In the genomic region with DNA sequence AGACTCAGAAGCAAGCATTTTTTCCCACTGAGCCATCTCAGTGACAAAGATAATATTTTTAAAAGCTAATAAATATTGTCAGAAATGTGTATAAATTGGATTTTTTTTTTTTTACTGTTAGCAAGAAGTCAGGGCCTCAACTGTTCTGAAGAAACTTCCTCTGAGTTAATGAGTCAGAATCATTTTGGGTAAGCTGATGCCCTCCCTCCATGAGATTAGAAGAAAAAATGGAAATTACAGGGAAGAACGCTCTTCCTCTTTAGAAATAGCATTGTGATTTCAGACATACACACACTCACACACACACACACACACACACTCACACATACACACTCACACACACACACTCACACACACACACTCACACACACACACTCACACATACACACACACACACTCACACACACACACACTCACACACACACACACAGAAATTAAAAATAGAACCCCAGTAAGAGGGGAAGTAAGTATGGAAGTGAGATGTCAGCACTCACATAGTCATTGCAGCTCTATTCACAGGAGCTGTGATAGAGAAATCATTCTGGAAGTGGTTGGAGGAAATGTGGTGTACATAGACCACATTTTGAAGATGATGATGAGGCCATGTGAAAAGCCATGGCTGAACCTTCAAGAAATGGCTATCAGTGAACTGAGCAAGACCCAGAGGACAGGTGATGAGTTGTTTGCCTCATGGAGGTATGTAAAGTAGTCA, we compare ENCODE assay signal across 26 mouse cellular contexts. TPM values are rescaled to one million over a fixed set of nuclear protein-coding genes. Genes with fewer than 3 reads are reported as not detected.
DNase-seq lines count a peak whose midpoint lies in the region; ATAC-seq lines count a peak whose summit lies in the region.
"Had no signal": no experiment of that assay in that cellular context is flagged by ENCODE, and none has a peak within 500 bp of the region (broad histone marks: within the 10 kb centered on the region; RNA-seq: fewer than 3 reads in every experiment).

No protein-coding gene starts in this region.

- H3K36me3 ChIP-seq in kidney, embryonic 14.5 days (ENCODE audit: control insufficient read depth, insufficient read depth, low read length), result no peaks in the 10 kb centered on the region
- H3K36me3 ChIP-seq: embryonic facial prominence, embryonic 10.5 days; embryonic facial prominence, embryonic 15.5 days; G1E; heart, embryonic 12.5 days; hindbrain, embryonic 10.5 days; hindbrain, embryonic 15.5 days; kidney, embryonic 15.5 days; limb, embryonic 10.5 days; limb, embryonic 15.5 days; neural tube, embryonic 13.5 days had no signal

- 100% methylated on average over 1 of the region's 1 CpGs for WGBS in kidney, embryonic 14.5 days

- no peaks in the 10 kb centered on the region for H3K27me3 ChIP-seq in kidney, embryonic 14.5 days (ENCODE audit: control insufficient read depth, insufficient read depth, low read length)
- H3K27me3 ChIP-seq: embryonic facial prominence, embryonic 15.5 days; heart, embryonic 12.5 days; hindbrain, embryonic 15.5 days; kidney, embryonic 15.5 days; limb, embryonic 15.5 days; neural tube, embryonic 13.5 days had no signal

- H3K27ac ChIP-seq in kidney, embryonic 14.5 days (ENCODE audit: low read depth, low read length), result no peak overlapping the region
- H3K27ac ChIP-seq: embryonic facial prominence, embryonic 10.5 days; embryonic facial prominence, embryonic 15.5 days; hindbrain, embryonic 10.5 days; hindbrain, embryonic 15.5 days; kidney, embryonic 15.5 days; layer of hippocampus, adult 2 months; limb, embryonic 10.5 days; limb, embryonic 15.5 days; neural tube, embryonic 13.5 days had no signal

- intact Hi-C loops in left cerebral cortex, postnatal 10 days (cut with DNase I), result no loop called here

- peak; percentile 89 for ATAC-seq in granulocyte monocyte progenitor cell, adult 5-6 weeks (replicated peaks; ENCODE audit: poor library complexity, severe bottlenecking)
- ATAC-seq in monocyte, adult 5-6 weeks (replicated peaks; ENCODE audit: insufficient number of reproducible peaks, low FRiP score, low TSS enrichment, poor library complexity, severe bottlenecking), result peak; percentile 86
- ATAC-seq in erythroid progenitor cell, adult 5-6 weeks (replicated peaks; ENCODE audit: low FRiP score, poor library complexity, severe bottlenecking), result no peak
- ATAC-seq in kidney, embryonic 14.5 days (ENCODE audit: low FRiP score, low TSS enrichment), result no peak
- ATAC-seq: forebrain, embryonic 14.5 days had no signal

- H3K9ac ChIP-seq in kidney, embryonic 14.5 days (ENCODE audit: low read depth, low read length), result no peak overlapping the region
- H3K9ac ChIP-seq: embryonic facial prominence, embryonic 15.5 days; heart, embryonic 12.5 days; hindbrain, embryonic 15.5 days; kidney, embryonic 15.5 days; limb, embryonic 15.5 days; neural tube, embryonic 13.5 days had no signal

- no peaks in the 10 kb centered on the region for H3K9me3 ChIP-seq in kidney, embryonic 14.5 days (ENCODE audit: control insufficient read depth, low read length)
- H3K9me3 ChIP-seq: embryonic facial prominence, embryonic 10.5 days; embryonic facial prominence, embryonic 15.5 days; G1E; heart, embryonic 12.5 days; hindbrain, embryonic 10.5 days; hindbrain, embryonic 15.5 days; kidney, embryonic 15.5 days; limb, embryonic 10.5 days; limb, embryonic 15.5 days; neural tube, embryonic 13.5 days had no signal

- H3K4me3 ChIP-seq in kidney, embryonic 14.5 days (ENCODE audit: low read length), result no peak overlapping the region
- H3K4me3 ChIP-seq: embryonic facial prominence, embryonic 10.5 days; embryonic facial prominence, embryonic 15.5 days; heart, embryonic 12.5 days; hindbrain, embryonic 10.5 days; hindbrain, embryonic 15.5 days; kidney, embryonic 15.5 days; layer of hippocampus, adult 2 months; limb, embryonic 10.5 days; limb, embryonic 15.5 days; neural tube, embryonic 13.5 days had no signal

- DNase-seq in 416B (ENCODE audit: low read depth), result peak; percentile 80
- DNase-seq in A20 (ENCODE audit: low read depth, low spot score), result peak; percentile 46
- no peak for DNase-seq in left cerebral cortex, postnatal 10 days (ENCODE audit: extremely low spot score in 1 of 2, low spot score in 2 of 2)
- DNase-seq: adrenal gland, adult 8-10 months; cerebellum, adult 11-12 months; cerebellum, postnatal 10 days; gastrocnemius, postnatal 14 days; kidney, adult 11 months; kidney, postnatal 25 days had no signal

- no peaks in the 10 kb centered on the region for H3K4me1 ChIP-seq in kidney, embryonic 14.5 days (ENCODE audit: control insufficient read depth, insufficient read depth, low read length)
- H3K4me1 ChIP-seq: embryonic facial prominence, embryonic 10.5 days; embryonic facial prominence, embryonic 15.5 days; heart, embryonic 12.5 days; hindbrain, embryonic 10.5 days; hindbrain, embryonic 15.5 days; kidney, embryonic 15.5 days; limb, embryonic 10.5 days; limb, embryonic 15.5 days; neural tube, embryonic 13.5 days had no signal

- H3K4me2 ChIP-seq in kidney, embryonic 14.5 days (replicated peaks; ENCODE audit: low read depth, low read length), result no peak overlapping the region
- H3K4me2 ChIP-seq: embryonic facial prominence, embryonic 15.5 days; heart, embryonic 12.5 days; hindbrain, embryonic 15.5 days; kidney, embryonic 15.5 days; limb, embryonic 15.5 days; midbrain, embryonic 11.5 days; neural tube, embryonic 13.5 days had no signal

RNA-seq across cellular contexts. Expression of gene Lair1, which starts 0.9 kb away (rescaled TPM):
- 32.6 and 38.7 TPM in 2 replicates for total RNA-seq in granulocyte monocyte progenitor cell, adult 5-6 weeks (2014; fragmentation: Nextera tagmentation)
- 78.9 and 81.0 TPM in 2 replicates for total RNA-seq in granulocyte monocyte progenitor cell, adult 5-6 weeks (2017)
- 201 to 374 TPM (median 334 TPM) in 3 replicates for total RNA-seq in monocyte, adult 5-6 weeks (2017)
- total RNA-seq in left cerebral cortex, postnatal 10 days (2021), result 1 to 10 TPM; 3.9 to 4.7 TPM
- total RNA-seq in erythroid progenitor cell, adult 5-6 weeks (2015; ENCODE audit: low replicate concordance), result 10.5 and 12.6 TPM in 2 replicates
- total RNA-seq in erythroid progenitor cell, adult 5-6 weeks (2017; ENCODE audit: low replicate concordance), result 10.3 and 11.6 TPM in 2 replicates
- 0.63 and 1.4 TPM in 2 replicates for polyA plus RNA-seq in kidney, embryonic 14.5 days (2014; fragmentation: Nextera tagmentation; extraction: Ambion mirVana)

RNA-seq across cellular contexts. Expression of gene Ttyh1, which starts 55.3 kb away (rescaled TPM):
- total RNA-seq in granulocyte monocyte progenitor cell, adult 5-6 weeks (2014; fragmentation: Nextera tagmentation), result not detected in 2 replicates
- total RNA-seq in granulocyte monocyte progenitor cell, adult 5-6 weeks (2017), result 0.09 and 0.52 TPM in 2 replicates
- not detected in 3 replicates for total RNA-seq in monocyte, adult 5-6 weeks (2017)
- total RNA-seq in left cerebral cortex, postnatal 10 days (2021), result 100 to 1,000 TPM; 570 to 685 TPM
- not detected in 2 replicates for total RNA-seq in erythroid progenitor cell, adult 5-6 weeks (2015; ENCODE audit: low replicate concordance)
- under 0.01 TPM in 1 of 2 replicates, not detected in the other for total RNA-seq in erythroid progenitor cell, adult 5-6 weeks (2017; ENCODE audit: low replicate concordance)
- polyA plus RNA-seq in kidney, embryonic 14.5 days (2014; fragmentation: Nextera tagmentation; extraction: Ambion mirVana), result 1.2 and 1.5 TPM in 2 replicates
- polyA plus RNA-seq: G1E had no signal

Comparison
In these comparisons a context has a peak if more than half of its experiments do, and no peak if none do; other contexts are left out.
1. DNase-seq: peak in 416B (single experiment) and A20 (single experiment); none in left cerebral cortex, postnatal 10 days (0 of 2).
2. ATAC-seq: peak in granulocyte monocyte progenitor cell, adult 5-6 weeks (single experiment) and monocyte, adult 5-6 weeks (single experiment); none in erythroid progenitor cell, adult 5-6 weeks (single experiment) and kidney, embryonic 14.5 days (single experiment).
3. RNA of gene Ttyh1, which starts 55.3 kb away (total RNA-seq): 570 to 685 TPM in left cerebral cortex, postnatal 10 days; 0.09 to 0.52 TPM in granulocyte monocyte progenitor cell, adult 5-6 weeks, not detected in monocyte, adult 5-6 weeks and under 0.01 TPM in erythroid progenitor cell, adult 5-6 weeks; every median in the first group is over 100 times any median in the second.